Mouse (Mus musculus): Measurements from ENCODE around the gene Slc22a5. TPM values are rescaled to one million over a fixed set of nuclear protein-coding genes. Genes with fewer than 3 reads are reported as not detected.
"Not testable (repeated sequence)": the region's sequence is repeated elsewhere in the genome, so short reads cannot be mapped to it uniquely, and the experiment has no call there.

The Slc22a5 gene
- total RNA-seq, 1 experiment: 8.2 TPM

GRCm38 (mm10) chr11:53888242-53888641 is 3.2 kb downstream of the Slc22a5 start:
- in situ Hi-C loops (cut with MboI; ENCODE audit: low sequenced_read_pairs in 2 of 2, unreplicated experiment in 2 of 2): no loop called here

GRCm38 (mm10) chr11:53883287-53883686 is 8.2 kb downstream of the Slc22a5 start:
- TF ChIP-seq CHD2 (IDR thresholded peaks at IDR 0.05; ENCODE audit: low read depth, low read length) (no peak), HCFC1 (IDR thresholded peaks at IDR 0.05; ENCODE audit: borderline replicate concordance, insufficient read depth, low read length) (no peak), ZNF384 (IDR thresholded peaks at IDR 0.05; ENCODE audit: low read depth, low read length) (no peak), ZC3H11A (IDR thresholded peaks at IDR 0.05; ENCODE audit: borderline replicate concordance, low read depth, low read length) (no peak), MAFK (IDR thresholded peaks at IDR 0.05; ENCODE audit: insufficient read depth, low read depth, low read length) (no peak)
- Histone ChIP-seq H3K9ac (ENCODE audit: insufficient read depth, low read depth, low read length, poor library complexity, severe bottlenecking) (no peak overlapping the region), H3K9me3 (ENCODE audit: control insufficient read depth, insufficient read depth, low read depth, low read length) (no peaks in the 10 kb centered on the region), H3K36me3 (ENCODE audit: control insufficient read depth, insufficient read depth, low read length, poor library complexity, severe bottlenecking) (no peaks in the 10 kb centered on the region), H3K4me3 (ENCODE audit: insufficient read depth in 1 of 2, low read depth in 1 of 2, low read length in 2 of 2, poor library complexity in 1 of 2, severe bottlenecking in 1 of 2) (no peak overlapping the region), H3K4me1 (ENCODE audit: control insufficient read depth in 2 of 2, insufficient read depth in 2 of 2, low read length in 2 of 2, poor library complexity in 1 of 2) (no peaks in the 10 kb centered on the region), H3K27ac (ENCODE audit: insufficient read depth, low read depth, low read length, poor library complexity, severe bottlenecking) (no peak overlapping the region)
- in situ Hi-C loops (cut with MboI; ENCODE audit: low sequenced_read_pairs in 2 of 2, unreplicated experiment in 2 of 2): no loop called here
- DNase-seq (ENCODE audit: low read depth, low spot score): no peak

More at GRCm38 (mm10) chr11:53888242-53888641, 3.2 kb downstream of the Slc22a5 start:
- Histone ChIP-seq H3K4me1 (ENCODE audit: control insufficient read depth in 2 of 2, insufficient read depth in 2 of 2, low read length in 2 of 2, poor library complexity in 1 of 2) (peaks cover 0 to 2% of the 10 kb centered on the region in 2 experiments; a peak in 1 of 4 replicates), H3K9me3 (ENCODE audit: control insufficient read depth, insufficient read depth, low read depth, low read length) (no peaks in the 10 kb centered on the region), H3K4me3 (ENCODE audit: insufficient read depth in 1 of 2, low read depth in 1 of 2, low read length in 2 of 2, poor library complexity in 1 of 2, severe bottlenecking in 1 of 2) (no peak overlapping the region), H3K36me3 (ENCODE audit: control insufficient read depth, insufficient read depth, low read length, poor library complexity, severe bottlenecking) (no peaks in the 10 kb centered on the region), H3K9ac (ENCODE audit: insufficient read depth, low read depth, low read length, poor library complexity, severe bottlenecking) (no peak overlapping the region), H3K27ac (ENCODE audit: insufficient read depth, low read depth, low read length, poor library complexity, severe bottlenecking) (no peak overlapping the region)
- no peak for DNase-seq (ENCODE audit: low read depth, low spot score)
- TF ChIP-seq MAFK (IDR thresholded peaks at IDR 0.05; ENCODE audit: insufficient read depth, low read depth, low read length) (no peak), ZNF384 (IDR thresholded peaks at IDR 0.05; ENCODE audit: low read depth, low read length) (no peak), ZC3H11A (IDR thresholded peaks at IDR 0.05; ENCODE audit: borderline replicate concordance, low read depth, low read length) (no peak), CHD2 (IDR thresholded peaks at IDR 0.05; ENCODE audit: low read depth, low read length) (no peak), HCFC1 (IDR thresholded peaks at IDR 0.05; ENCODE audit: borderline replicate concordance, insufficient read depth, low read length) (no peak)

DNA sequence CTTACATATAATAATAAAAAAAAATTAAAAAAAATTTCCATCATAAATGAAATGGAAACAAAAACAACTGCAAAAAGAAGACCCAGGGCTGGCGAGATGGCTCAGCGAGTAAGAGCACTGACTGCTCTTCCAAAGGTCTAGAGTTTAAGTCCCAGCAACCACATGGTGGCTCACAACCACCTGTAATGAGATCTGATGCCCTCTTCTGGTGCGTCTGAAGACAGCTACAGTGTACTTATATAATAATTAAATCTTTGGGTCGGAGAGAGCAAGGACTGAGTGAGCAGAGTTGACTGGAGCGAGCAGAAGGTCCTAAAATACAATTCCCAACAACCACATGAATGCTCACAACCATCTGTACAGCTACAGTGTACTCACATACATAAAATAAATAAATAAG is 13.4 kb downstream of the Slc22a5 start:
- H3K36me3 ChIP-seq (ENCODE audit: control insufficient read depth, insufficient read depth, low read length, poor library complexity, severe bottlenecking); DNase-seq (ENCODE audit: low read depth, low spot score); H3K9ac ChIP-seq (ENCODE audit: insufficient read depth, low read depth, low read length, poor library complexity, severe bottlenecking); H3K4me1 ChIP-seq (ENCODE audit: control insufficient read depth in 2 of 2, insufficient read depth in 2 of 2, low read length in 2 of 2, poor library complexity in 1 of 2); H3K27ac ChIP-seq (ENCODE audit: insufficient read depth, low read depth, low read length, poor library complexity, severe bottlenecking); in situ Hi-C loops (cut with MboI; ENCODE audit: low sequenced_read_pairs in 2 of 2, unreplicated experiment in 2 of 2); H3K9me3 ChIP-seq (ENCODE audit: control insufficient read depth, insufficient read depth, low read depth, low read length); H3K4me3 ChIP-seq (ENCODE audit: insufficient read depth in 1 of 2, low read depth in 1 of 2, low read length in 2 of 2, poor library complexity in 1 of 2, severe bottlenecking in 1 of 2): not testable (repeated sequence)

- Histone ChIP-seq H3K27ac (ENCODE audit: insufficient read depth, low read depth, low read length, poor library complexity, severe bottlenecking) (no peak overlapping the region), H3K9me3 (ENCODE audit: control insufficient read depth, insufficient read depth, low read depth, low read length) (no peaks in the 10 kb centered on the region), H3K4me1 (ENCODE audit: control insufficient read depth in 2 of 2, insufficient read depth in 2 of 2, low read length in 2 of 2, poor library complexity in 1 of 2) (no peaks in the 10 kb centered on the region), H3K4me3 (ENCODE audit: insufficient read depth in 1 of 2, low read depth in 1 of 2, low read length in 2 of 2, poor library complexity in 1 of 2, severe bottlenecking in 1 of 2) (no peak overlapping the region), H3K9ac (ENCODE audit: insufficient read depth, low read depth, low read length, poor library complexity, severe bottlenecking) (no peak overlapping the region), H3K36me3 (ENCODE audit: control insufficient read depth, insufficient read depth, low read length, poor library complexity, severe bottlenecking) (no peaks in the 10 kb centered on the region)
- no peak for DNase-seq (ENCODE audit: low read depth, low spot score)
- no peak for TF ChIP-seq ZC3H11A (IDR thresholded peaks at IDR 0.05; ENCODE audit: borderline replicate concordance, low read depth, low read length)
- no peak for TF ChIP-seq CHD2 (IDR thresholded peaks at IDR 0.05; ENCODE audit: low read depth, low read length)
- in situ Hi-C loops (cut with MboI; ENCODE audit: low sequenced_read_pairs in 2 of 2, unreplicated experiment in 2 of 2): no loop called here
Measured at GRCm38 (mm10) chr11:53876488-53876887, 15.0 kb downstream of the Slc22a5 start.

- TF ChIP-seq ZC3H11A (IDR thresholded peaks at IDR 0.05; ENCODE audit: borderline replicate concordance, low read depth, low read length) (no peak), ZNF384 (IDR thresholded peaks at IDR 0.05; ENCODE audit: low read depth, low read length) (no peak), HCFC1 (IDR thresholded peaks at IDR 0.05; ENCODE audit: borderline replicate concordance, insufficient read depth, low read length) (no peak), MAFK (IDR thresholded peaks at IDR 0.05; ENCODE audit: insufficient read depth, low read depth, low read length) (no peak), CHD2 (IDR thresholded peaks at IDR 0.05; ENCODE audit: low read depth, low read length) (no peak)
- no peak for DNase-seq (ENCODE audit: low read depth, low spot score)
- H3K27ac ChIP-seq (ENCODE audit: insufficient read depth, low read depth, low read length, poor library complexity, severe bottlenecking): no peak overlapping the region
- no peak overlapping the region for H3K4me3 ChIP-seq (ENCODE audit: insufficient read depth in 1 of 2, low read depth in 1 of 2, low read length in 2 of 2, poor library complexity in 1 of 2, severe bottlenecking in 1 of 2)
- H3K9me3 ChIP-seq (ENCODE audit: control insufficient read depth, insufficient read depth, low read depth, low read length): no peaks in the 10 kb centered on the region
- no peaks in the 10 kb centered on the region for H3K36me3 ChIP-seq (ENCODE audit: control insufficient read depth, insufficient read depth, low read length, poor library complexity, severe bottlenecking)
- H3K9ac ChIP-seq (ENCODE audit: insufficient read depth, low read depth, low read length, poor library complexity, severe bottlenecking): no peak overlapping the region
- H3K4me1 ChIP-seq (ENCODE audit: control insufficient read depth in 2 of 2, insufficient read depth in 2 of 2, low read length in 2 of 2, poor library complexity in 1 of 2): no peaks in the 10 kb centered on the region
- in situ Hi-C loops (cut with MboI; ENCODE audit: low sequenced_read_pairs in 2 of 2, unreplicated experiment in 2 of 2): no loop called here
Measured at GRCm38 (mm10) chr11:53874706-53875105, 16.8 kb downstream of the Slc22a5 start.

All from ES-E14 (cell line).